Mouse (Mus musculus): ENCODE data around the gene Krt222.

- TF ChIP-seq GATA1 (IDR thresholded peaks at IDR 0.05; ENCODE audit: borderline replicate concordance, low read length) (no peak), CTCF (IDR thresholded peaks at IDR 0.05; ENCODE audit: low read depth, low read length) (no peak), POLR2AphosphoS5 (IDR thresholded peaks at IDR 0.05; ENCODE audit: insufficient replicate concordance, low read depth, low read length) (no peak)
Measured at GRCm38 (mm10) chr11:99223310-99223709, 20.6 kb downstream of the Krt222 start.

Data from G1E (cell line).